Mouse (Mus musculus) fat pad, adult 2 months (tissue): ENCODE measurements around the gene Snai3.

Experiments
- DNase-seq: peaks from one replicate; pipeline ENCODE4 v3.0.0-alpha.2; 2011; ENCODE audit warnings: low read depth, low spot score; ENCODE audit errors: extremely low read depth

The Snai3 gene

DNA sequence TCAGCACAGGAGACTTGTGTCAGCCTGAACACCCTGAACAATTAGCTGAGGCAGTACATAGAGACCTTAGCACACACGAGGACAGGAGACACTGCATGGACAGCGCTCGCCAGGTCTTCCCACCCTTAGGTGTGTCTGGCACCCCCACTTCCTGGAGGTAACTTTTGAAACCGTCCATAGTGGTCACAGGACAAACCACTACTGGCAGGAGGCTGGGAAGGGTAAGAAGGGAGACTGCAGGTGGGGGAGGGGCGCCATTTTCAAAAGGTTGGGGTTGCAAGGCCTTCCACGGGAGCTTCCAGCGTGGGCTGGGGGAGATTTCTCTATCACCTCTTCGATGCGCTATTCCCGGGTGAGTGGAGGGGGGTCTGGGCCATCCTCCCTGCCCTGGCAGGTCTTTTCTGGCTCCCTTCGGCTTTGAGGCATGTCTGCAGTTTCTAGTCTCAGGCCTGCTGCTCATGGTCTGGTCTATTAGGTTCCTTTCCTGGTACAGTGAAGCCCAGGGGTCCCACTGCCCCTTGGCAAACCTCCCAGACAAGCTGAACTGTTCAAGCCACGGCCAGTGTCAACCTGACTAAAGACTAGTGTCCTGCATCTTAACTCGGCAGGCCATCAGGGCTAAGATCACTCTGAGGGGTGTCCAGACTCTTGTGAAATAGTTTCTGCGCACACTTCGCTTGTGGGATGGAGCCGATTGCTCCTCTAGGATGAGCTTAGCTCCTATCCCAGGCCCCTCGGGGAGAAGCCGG lies 28.7 kb downstream of the Snai3 start:
- no peak for DNase-seq

DNA sequence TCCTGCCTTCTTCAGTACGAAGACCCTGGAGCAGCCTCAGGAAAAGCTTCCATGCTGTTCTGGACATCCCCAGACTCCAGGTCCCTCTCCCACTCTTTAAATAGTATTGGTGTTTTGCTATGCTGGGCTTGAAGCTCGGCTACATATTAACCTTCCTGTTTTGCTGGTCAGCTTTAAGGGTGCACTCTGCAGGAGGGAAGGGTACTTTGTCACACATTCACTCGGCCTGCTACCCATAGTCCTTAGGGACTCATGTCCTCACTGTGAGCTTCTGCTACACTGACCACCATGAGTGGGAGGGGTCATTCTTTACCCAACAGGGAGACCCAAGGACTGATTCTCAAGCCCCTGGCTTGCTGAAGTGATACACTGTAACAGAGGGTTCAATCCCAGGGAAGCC lies 29.9 kb downstream of the Snai3 start:
- no peak for DNase-seq

DNA sequence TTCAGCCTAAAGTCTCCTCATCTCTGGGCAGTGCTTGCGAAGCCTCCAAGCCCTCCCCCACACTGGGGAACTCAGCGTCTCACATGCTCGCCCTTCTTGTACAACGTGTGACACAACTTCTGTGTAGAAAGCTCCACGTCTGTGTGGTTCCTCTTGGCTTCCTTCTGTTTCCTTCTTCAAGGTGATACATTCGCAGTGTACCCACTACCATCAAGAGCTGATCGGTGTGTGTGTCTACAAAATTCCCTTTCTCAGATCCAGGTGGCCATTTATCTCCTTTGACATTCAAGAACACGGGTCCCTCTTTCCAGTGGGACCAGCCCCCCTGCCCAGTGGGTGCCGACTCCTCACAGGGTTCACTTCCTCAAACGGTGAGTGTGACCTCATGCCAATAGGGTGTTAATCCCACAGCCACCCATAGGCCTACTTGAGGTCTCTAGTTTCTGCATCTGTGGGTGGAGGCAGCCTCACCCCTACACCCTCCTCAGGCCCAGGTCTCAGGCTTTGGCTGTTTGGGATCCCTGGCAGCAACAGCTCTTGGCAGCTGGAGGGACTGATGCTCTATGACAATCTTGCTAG lies 30.4 kb downstream of the Snai3 start:
- no peak for DNase-seq

DNA sequence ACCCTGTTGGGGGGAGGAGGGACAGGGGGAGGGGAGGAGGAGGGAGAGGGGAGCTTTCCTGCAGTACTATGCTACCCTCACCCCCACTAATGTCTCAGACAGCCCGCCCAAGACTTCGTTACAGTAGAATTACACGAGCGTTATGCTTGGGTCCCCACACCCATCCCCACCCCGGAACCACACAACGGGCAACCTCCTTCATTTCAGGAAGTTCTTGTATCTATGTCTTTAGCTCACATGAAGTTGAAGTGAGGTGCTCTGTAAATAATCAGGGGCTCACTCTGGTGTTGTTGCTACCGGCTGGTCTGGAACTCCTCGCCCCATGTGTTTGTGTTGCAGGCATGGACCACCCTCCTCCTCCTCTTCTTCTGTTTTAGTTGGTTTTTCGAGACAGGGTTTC lies 32.4 kb downstream of the Snai3 start:
- no peak for DNase-seq

DNA sequence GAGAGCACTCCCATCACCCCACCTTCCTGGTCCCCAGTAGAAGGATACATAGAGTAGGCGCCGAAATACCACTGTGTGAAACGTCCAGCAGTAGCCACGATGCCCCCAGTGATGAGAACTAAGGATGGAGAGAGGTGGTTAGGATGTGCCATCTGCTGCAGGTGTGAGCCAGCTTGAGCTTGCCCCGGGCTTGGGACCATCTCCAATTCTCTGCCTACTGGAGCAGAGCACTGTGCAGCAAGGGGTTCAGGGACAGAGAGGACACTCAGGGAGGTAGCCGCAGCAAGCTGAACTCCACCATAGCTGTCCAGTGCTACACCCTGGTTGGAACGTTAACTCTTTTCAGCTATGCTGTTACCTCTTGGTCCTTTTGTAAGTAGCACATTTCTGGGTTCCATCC lies 32.9 kb downstream of the Snai3 start:
- no peak for DNase-seq

DNA sequence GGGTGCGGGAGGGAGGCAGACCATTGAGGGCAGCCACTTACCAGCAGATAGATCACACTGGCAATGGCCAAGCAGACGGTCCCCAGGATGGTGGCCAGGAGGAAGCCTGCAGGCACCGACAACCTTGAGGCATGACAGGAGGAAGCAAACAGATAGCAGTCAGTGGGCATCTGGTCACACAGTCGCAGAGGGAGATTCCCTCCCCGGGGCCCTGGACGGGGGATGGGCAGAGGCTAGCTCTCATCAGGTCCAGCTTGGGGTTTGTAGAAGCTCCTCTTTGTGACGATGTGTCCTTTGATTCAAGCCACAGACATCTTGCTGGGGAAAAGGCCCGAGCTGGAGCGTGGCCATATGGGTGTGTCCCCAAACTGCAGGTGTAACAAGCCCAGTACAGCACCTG lies 34.4 kb downstream of the Snai3 start:
- DNase-seq: no peak

DNA sequence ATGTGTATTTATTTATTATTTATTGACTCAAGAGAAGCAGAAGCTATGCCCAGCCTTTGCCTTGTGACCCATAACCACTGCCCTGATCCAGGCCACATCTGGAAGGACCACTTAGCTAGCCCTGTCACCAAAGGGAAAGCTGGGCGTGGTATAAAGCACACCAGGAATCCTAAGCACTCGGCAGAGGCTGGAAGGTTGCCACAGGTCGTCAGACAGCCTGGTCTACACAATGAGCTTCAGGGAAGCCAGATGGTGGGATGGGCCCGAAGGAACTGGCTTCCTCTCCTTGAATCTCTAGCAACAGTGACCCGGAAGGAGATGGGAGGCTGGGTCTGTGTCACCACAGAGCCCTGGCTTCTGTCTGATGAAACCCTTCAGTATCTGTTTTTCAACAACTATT lies 36.9 kb downstream of the Snai3 start:
- no peak for DNase-seq

DNA sequence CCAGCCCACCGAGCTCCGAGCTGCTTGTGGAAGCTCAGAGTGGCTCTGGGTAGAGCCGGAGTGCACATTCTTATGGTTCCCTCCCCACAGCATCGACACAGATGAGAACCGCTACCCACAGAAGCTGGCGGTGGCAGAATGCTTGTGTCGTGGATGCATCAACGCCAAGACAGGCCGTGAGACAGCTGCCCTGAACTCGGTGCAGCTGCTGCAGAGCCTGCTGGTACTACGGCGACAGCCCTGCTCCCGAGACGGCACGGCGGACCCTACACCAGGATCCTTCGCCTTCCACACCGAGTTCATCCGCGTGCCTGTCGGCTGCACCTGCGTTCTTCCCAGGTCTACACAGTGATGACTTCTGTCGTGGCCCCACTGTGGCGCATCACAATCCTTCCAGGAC lies 37.3 kb downstream of the Snai3 start:
- DNase-seq: no peak

DNA sequence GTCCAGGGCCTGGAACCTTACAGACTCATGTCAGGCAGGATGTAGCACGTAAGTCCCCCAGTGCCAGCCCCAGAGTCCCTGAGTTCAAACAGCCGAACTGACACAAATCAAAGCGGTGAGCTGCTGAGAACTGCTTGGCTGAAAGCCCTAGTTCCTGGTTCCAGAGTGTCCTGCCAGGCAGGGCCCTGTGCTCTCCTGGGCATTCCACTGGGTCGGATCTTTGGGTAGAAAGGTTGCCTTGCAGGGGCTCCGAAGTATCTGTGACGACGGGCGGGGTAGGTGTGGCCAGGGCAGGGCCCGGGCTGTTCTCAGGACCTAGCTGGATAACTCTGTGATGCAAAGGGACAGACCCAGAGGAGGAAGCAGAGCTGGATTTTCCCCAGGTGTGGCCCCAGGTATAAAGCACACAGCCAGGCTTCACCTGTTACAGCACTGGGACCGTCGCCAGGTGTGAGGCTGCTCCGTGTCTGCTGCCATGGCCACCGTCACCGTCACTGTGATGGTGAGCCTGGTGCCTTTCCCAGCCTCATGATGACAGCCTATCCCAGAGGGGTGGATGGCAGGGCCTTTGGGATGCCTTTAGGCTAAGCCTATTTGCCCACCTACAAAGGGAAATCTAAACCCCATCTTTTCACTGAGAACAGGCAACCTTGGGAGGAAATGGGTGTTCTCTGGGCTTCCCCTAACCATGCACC lies 39.0 kb downstream of the Snai3 start, which contains the start of gene Il17c:
Gene Il17c, plus strand, starts transcription at position 645 of the 695 bp plus-strand sequence.
- no peak for DNase-seq

DNA sequence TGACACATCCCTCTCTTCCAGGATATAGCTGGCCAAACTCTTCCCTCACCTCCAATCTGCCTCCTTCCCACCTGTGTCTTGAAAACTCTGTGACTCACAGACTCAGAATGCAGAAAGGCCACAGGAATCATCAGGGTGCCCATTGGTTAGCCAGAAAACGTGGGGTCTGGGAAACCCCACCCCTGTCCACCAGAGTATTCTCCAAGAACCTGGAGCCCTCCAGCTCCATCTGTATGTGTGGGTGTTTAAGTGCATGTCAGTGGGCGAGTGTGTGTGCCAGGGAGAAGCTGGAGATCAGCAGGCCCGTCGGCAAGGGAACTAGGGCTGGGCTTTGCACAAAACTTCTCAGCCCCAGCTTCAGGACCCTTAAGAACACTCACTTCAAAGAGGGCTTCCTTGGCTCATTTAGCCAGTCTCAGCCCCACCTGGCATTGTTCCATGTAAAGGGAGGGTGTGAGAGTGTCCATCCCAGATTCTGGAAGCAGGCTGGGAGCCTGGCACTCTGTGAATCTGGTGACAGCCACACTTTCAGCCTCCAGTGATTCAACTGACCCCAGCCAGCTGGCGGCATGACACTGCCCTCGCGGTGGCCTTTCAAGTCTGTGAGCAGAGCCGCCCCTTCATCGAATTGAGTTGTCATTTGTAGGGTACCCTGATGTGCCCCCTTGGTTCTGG lies 40.5 kb downstream of the Snai3 start:
- no peak for DNase-seq

DNA sequence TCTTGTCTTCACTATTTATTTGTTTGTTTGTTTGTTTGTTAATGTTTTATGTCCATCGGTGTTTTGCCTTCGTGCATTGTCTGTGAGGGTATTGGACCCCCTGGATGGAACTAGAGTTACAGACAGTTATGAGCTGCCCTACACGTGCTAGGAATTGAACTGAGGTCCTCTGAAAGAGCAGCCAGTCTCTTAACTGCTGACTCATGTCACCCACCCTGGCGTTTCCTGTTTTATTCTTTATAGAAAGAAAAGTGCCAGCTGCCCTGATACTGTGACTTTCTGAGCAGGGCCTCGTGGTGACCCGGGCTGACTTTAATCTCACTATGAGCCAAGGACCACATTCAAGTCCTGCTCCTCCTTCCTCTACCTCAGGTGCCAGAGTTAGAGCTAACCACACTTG lies 45.0 kb downstream of the Snai3 start:
- no peak for DNase-seq

DNA sequence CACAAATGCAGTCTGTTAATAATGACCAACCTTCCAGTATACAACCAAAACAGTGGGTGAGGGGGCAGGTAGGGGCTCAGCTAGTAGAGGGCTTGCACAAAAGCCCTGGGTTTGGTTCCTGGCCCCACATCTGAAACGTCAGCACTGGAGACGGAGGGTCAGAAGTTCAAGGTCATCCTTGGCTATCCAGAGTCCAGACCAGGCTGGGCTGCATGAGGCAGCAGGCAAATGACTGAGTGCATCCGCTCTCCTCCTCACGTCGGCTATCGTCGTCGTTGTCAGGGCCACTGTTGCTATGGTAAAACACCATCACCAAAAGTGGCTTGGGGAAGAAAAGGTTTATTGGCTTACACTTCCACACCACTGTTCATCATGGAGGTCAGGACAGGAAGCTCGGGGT lies 46.2 kb downstream of the Snai3 start:
- no peak for DNase-seq

DNA sequence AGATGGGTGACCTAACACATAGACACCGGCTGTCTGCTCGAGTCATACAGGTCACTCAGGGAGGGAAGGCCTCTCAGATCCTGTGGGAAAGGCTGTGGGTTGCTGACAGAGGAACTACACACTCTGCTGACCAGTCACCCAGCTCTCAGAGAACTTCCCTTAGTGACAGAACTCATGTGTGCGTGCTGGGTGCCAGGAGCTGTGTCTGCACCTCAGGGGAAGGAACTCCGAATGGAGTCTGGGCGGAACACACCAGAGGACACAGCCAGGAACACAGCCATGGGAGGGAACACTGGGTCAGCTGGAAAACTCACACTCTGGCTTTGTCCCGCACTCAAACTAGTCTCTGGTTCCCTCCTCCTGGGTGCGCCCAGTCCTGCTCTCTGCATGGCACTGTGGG lies 52.9 kb downstream of the Snai3 start:
- DNase-seq: no peak

DNA sequence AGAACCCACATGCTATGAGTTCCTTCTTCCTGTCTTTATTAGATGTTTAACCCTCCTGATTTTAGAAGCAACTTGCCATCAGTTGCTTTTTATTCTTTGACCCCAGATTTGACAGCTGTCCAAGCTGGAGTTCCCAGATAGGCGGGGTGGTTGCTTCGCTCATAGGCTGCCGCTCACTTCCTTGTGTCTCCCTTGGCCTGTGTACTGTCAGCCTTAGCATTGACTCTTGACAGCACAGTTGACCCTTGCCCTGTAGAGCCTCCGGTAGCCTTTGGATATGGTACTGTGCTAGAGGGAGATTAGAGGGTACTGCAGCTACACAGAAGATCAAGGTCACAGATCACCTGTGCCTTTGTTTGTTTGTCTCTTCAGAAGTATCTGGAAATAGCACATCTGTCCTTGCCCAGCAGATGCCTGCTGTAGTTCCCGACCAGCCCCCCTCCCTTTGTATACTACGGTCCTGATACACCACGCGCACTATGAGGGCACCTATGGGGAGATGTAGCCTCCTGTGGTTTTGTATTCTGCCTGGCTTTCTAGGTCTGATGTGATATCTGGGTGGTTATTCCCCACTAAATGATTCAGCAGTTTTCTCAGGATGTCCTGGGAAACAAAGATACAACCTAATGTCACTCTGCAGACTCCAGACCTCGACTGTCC lies 55.3 kb downstream of the Snai3 start:
- no peak for DNase-seq
